Mouse (Mus musculus) forebrain, embryonic 14.5 days (tissue): Measurements from ENCODE around the gene Zfp54. TPM values are rescaled to one million over a fixed set of nuclear protein-coding genes. Genes with fewer than 3 reads are reported as not detected.
"Not testable (repeated sequence)": the region's sequence is repeated elsewhere in the genome, so short reads cannot be mapped to it uniquely, and the experiment has no call there.

Experiments used
- ATAC-seq: fragments of 200-750 bp; cut with Nextera tagmentation; 2 replicates; pipeline ENCODE4 v1.8.0; 2017; ENCODE audit warnings: mild to moderate bottlenecking, moderate library complexity
- DNase-seq: peaks from one replicate; pipeline ENCODE4 v3.0.0-alpha.2; 2015; ENCODE audit warnings: low spot score
- H3K27ac ChIP-seq: fragments of 300-500 bp; sonication (generic); 2 replicates; pipeline ENCODE4 v1.5.1; 2014; ENCODE audit warnings: low read depth, mild to moderate bottlenecking, control low read depth, low read length, moderate library complexity
- H3K27me3 ChIP-seq: fragments of 300-500 bp; sonication (generic); replicated peaks from 2 replicates; pipeline ENCODE4 v1.6.1; 2014; ENCODE audit warnings: low read length, control low read depth, mixed read lengths; ENCODE audit not compliant: control insufficient read depth, insufficient read depth
- H3K36me3 ChIP-seq: fragments of 300-500 bp; sonication (generic); 2 replicates; pipeline ENCODE4 v1.6.1; 2014; ENCODE audit warnings: low read length, control low read depth; ENCODE audit not compliant: control insufficient read depth, insufficient read depth
- H3K4me1 ChIP-seq: fragments of 300-500 bp; sonication (generic); 2 replicates; pipeline ENCODE4 v1.6.1; 2014; ENCODE audit warnings: antibody characterized with exemption, low read length, control low read depth; ENCODE audit not compliant: control insufficient read depth, insufficient read depth
- H3K4me2 ChIP-seq: fragments of 300-500 bp; sonication (generic); 2 replicates; pipeline ENCODE4 v1.6.1; 2014; ENCODE audit warnings: mild to moderate bottlenecking, control low read depth, low read length
- H3K4me3 ChIP-seq: fragments of 300-500 bp; sonication (generic); 2 replicates; pipeline ENCODE4 v1.5.1; 2014; ENCODE audit warnings: low read depth, low read length, control low read depth
- H3K9ac ChIP-seq: fragments of 300-500 bp; sonication (generic); 2 replicates; pipeline ENCODE4 v1.6.1; 2014; ENCODE audit warnings: mild to moderate bottlenecking, low read length, control low read depth, moderate library complexity
- H3K9me3 ChIP-seq: fragments of 300-500 bp; sonication (generic); replicated peaks from 2 replicates; pipeline ENCODE4 v1.6.1; 2016; ENCODE audit warnings: low read length, control low read depth, mixed read lengths; ENCODE audit not compliant: control insufficient read depth
- WGBS: fragments of 180-500 bp; shearing (Covaris S2); extraction: QIAGEN DNeasy Blood & Tissue Kit; methylation state at CpG from one replicate; pipeline ENCODE4 v1.1.7; 2014; 5-methylcytosine and 5-hydroxymethylcytosine counted together
- polyA plus RNA-seq: library from polyadenylated mRNA; unstranded; fragments of >200 nt; fragmentation: Nextera tagmentation; extraction: Ambion mirVana; gene quantifications from 2 replicates; pipeline ENCODE4 v1.2.1, GENCODE M21; 2014

The Zfp54 gene
- polyA plus RNA-seq, result 6.0 and 7.3 TPM in 2 replicates

- 1% methylated on average over 22 of the region's 22 CpGs for WGBS
- no peak within 1 kb of the TSS for H3K27ac ChIP-seq
- peak within 1 kb of the TSS; percentile 78 for H3K4me2 ChIP-seq
Measured at GRCm38 (mm10) chr17:21422664-21423599, at the start of gene Zfp54. Gene Zfp54, plus strand, starts transcription at chr17:21423227.

GRCm38 (mm10) chr17:21375311-21375710 is 47.7 kb upstream of the Zfp54 start:
- no peaks in the 10 kb centered on the region for H3K27me3 ChIP-seq
- H3K4me2 ChIP-seq, result no peak overlapping the region
- 47% methylated on average over 1 of the region's 1 CpGs for WGBS
- H3K9ac ChIP-seq, result no peak overlapping the region
- H3K4me3 ChIP-seq, result no peak overlapping the region
- H3K4me1 ChIP-seq, result no peaks in the 10 kb centered on the region
- no peaks in the 10 kb centered on the region for H3K36me3 ChIP-seq
- no peak for ATAC-seq
- no peaks in the 10 kb centered on the region for H3K9me3 ChIP-seq
- H3K27ac ChIP-seq, result no peak overlapping the region
- DNase-seq, result no peak

More at GRCm38 (mm10) chr17:21422664-21423599, at the start of gene Zfp54:
- Histone ChIP-seq H3K9ac (peak within 1 kb of the TSS; percentile 60), H3K4me1 (no peaks in the 10 kb centered on the region), H3K4me3 (peak within 1 kb of the TSS; percentile 37), H3K36me3 (no peaks in the 10 kb centered on the region), H3K9me3 (no peaks in the 10 kb centered on the region), H3K27me3 (no peaks in the 10 kb centered on the region)
- DNase-seq (peak; percentile 79), ATAC-seq (peak; percentile 98)

GRCm38 (mm10) chr17:21383391-21384056 is 39.5 kb upstream of the Zfp54 start, which contains the start of gene Zfp677:
Gene Zfp677, plus strand, starts transcription at chr17:21383748.
- Histone ChIP-seq H3K4me1 (no peaks in the 10 kb centered on the region), H3K27me3 (no peaks in the 10 kb centered on the region), H3K9ac (peak within 1 kb of the TSS; percentile 54), H3K27ac (no peak within 1 kb of the TSS), H3K36me3 (no peaks in the 10 kb centered on the region), H3K4me2 (peak within 1 kb of the TSS; percentile 59), H3K4me3 (peak within 1 kb of the TSS; percentile 38), H3K9me3 (no peaks in the 10 kb centered on the region)
- 8% methylated on average over 20 of the region's 20 CpGs for WGBS
- DNase-seq (peak; percentile 71), ATAC-seq (peak; percentile 99)

- Histone ChIP-seq H3K27me3 (no peaks in the 10 kb centered on the region), H3K27ac (no peak overlapping the region), H3K9me3 (no peaks in the 10 kb centered on the region), H3K36me3 (no peaks in the 10 kb centered on the region), H3K4me1 (no peaks in the 10 kb centered on the region), H3K4me3 (peak overlapping the region; percentile 38), H3K4me2 (peak overlapping the region; percentile 59), H3K9ac (peak overlapping the region; percentile 54)
- DNase-seq (peak; percentile 11), ATAC-seq (no peak)
- WGBS, result 18% methylated on average over 8 of the region's 8 CpGs
Measured at GRCm38 (mm10) chr17:21384057-21384411, 39.0 kb upstream of the Zfp54 start.

- not testable (repeated sequence) for H3K27me3 ChIP-seq, DNase-seq, H3K36me3 ChIP-seq, H3K9me3 ChIP-seq, H3K27ac ChIP-seq, H3K4me1 ChIP-seq, ATAC-seq, H3K4me2 ChIP-seq, H3K4me3 ChIP-seq, H3K9ac ChIP-seq
- WGBS, result 86% methylated on average over 9 of the region's 9 CpGs
Measured at GRCm38 (mm10) chr17:21438806-21439400, 15.9 kb downstream of the Zfp54 start.

GRCm38 (mm10) chr17:21449669-21450068 is 26.6 kb downstream of the Zfp54 start:
- no peaks in the 10 kb centered on the region for H3K9me3 ChIP-seq
- under 1% methylated on average over 3 of the region's 3 CpGs for WGBS
- H3K36me3 ChIP-seq, result no peaks in the 10 kb centered on the region
- H3K4me1 ChIP-seq, result no peaks in the 10 kb centered on the region; the same call in 1 of the 2 replicates
- H3K9ac ChIP-seq, result peak overlapping the region; percentile 52
- H3K4me3 ChIP-seq, result peak overlapping the region; percentile 60
- H3K4me2 ChIP-seq, result peak overlapping the region; percentile 61
- H3K27me3 ChIP-seq, result no peaks in the 10 kb centered on the region
- DNase-seq (peak; percentile 90), ATAC-seq (peak; percentile 86)
- H3K27ac ChIP-seq, result peak overlapping the region; percentile 76

GRCm38 (mm10) chr17:21450138-21450704 is 27.2 kb downstream of the Zfp54 start, which contains the start of gene Zfp51:
Gene Zfp51, plus strand, starts transcription at chr17:21450374.
- DNase-seq (peak; percentile 92), ATAC-seq (peak; percentile 99)
- Histone ChIP-seq H3K4me2 (peak within 1 kb of the TSS; percentile 61), H3K27me3 (no peaks in the 10 kb centered on the region), H3K9me3 (no peaks in the 10 kb centered on the region), H3K9ac (peak within 1 kb of the TSS; percentile 52), H3K4me1 (no peaks in the 10 kb centered on the region; the same call in 1 of the 2 replicates), H3K27ac (peak within 1 kb of the TSS; percentile 76), H3K4me3 (peak within 1 kb of the TSS; percentile 60), H3K36me3 (no peaks in the 10 kb centered on the region)
- 0% methylated on average over 26 of the region's 26 CpGs for WGBS

GRCm38 (mm10) chr17:21463550-21463949 is 40.5 kb downstream of the Zfp54 start:
- H3K4me3 ChIP-seq, result no peak overlapping the region
- WGBS, result 96% methylated on average over 5 of the region's 5 CpGs
- H3K9me3 ChIP-seq, result no peaks in the 10 kb centered on the region
- no peaks in the 10 kb centered on the region for H3K4me1 ChIP-seq
- H3K9ac ChIP-seq, result no peak overlapping the region
- no peak overlapping the region for H3K27ac ChIP-seq
- DNase-seq (no peak), ATAC-seq (no peak)
- no peaks in the 10 kb centered on the region for H3K27me3 ChIP-seq
- H3K36me3 ChIP-seq, result peaks cover 45% of the 10 kb centered on the region
- H3K4me2 ChIP-seq, result no peak overlapping the region
